Mouse (Mus musculus): Measurements from ENCODE around the gene Lrrc30. TPM values are rescaled to one million over a fixed set of nuclear protein-coding genes. Genes with fewer than 3 reads are reported as not detected.

The Lrrc30 gene
- polyA plus RNA-seq, 1 experiment from 2014 or later, result 0.11 TPM

DNA sequence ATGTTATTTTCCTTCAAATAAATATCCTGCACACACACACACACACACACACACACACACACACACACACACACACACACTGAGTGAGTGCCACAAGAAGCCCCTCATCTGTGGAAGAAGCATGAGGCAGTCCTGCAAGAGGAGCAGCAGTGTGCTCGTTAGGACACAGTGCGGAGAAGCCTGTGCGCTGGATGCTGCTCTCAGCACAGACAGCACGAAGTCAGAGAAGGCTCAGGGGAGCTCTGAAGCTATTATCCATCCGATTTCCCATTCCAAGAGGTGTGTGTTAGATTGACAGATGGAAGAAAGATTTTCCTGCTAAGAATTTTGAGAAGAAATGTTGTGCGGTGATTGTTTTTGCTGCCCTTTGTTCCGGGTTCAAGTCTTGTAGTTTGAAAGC is 13.5 kb downstream of the Lrrc30 start:
- no peak overlapping the region for H3K4me2 ChIP-seq (ENCODE audit: low read length)
- 67% methylated on average over 7 of the region's 7 CpGs for WGBS
- no peaks in the 10 kb centered on the region for H3K27me3 ChIP-seq (ENCODE audit: control insufficient read depth, insufficient read depth, low read length)
- no peak for ATAC-seq (ENCODE audit: insufficient number of reproducible peaks, insufficient read depth, low FRiP score, low read depth)
- H3K4me3 ChIP-seq (ENCODE audit: control insufficient read depth in 1 of 2, insufficient read depth in 1 of 2, low read depth in 1 of 2, low read length in 2 of 2), result no peak overlapping the region
- H3K9ac ChIP-seq (ENCODE audit: low read length), result no peak overlapping the region
- no peaks in the 10 kb centered on the region for H3K36me3 ChIP-seq (ENCODE audit: control insufficient read depth, insufficient read depth, low read length)
- H3K9me3 ChIP-seq (ENCODE audit: control insufficient read depth, low read length), result no peaks in the 10 kb centered on the region
- H3K27ac ChIP-seq (replicated peaks in 1 of 2; ENCODE audit: control insufficient read depth in 1 of 2, insufficient read depth in 1 of 2, low read depth in 2 of 2, low read length in 2 of 2), result no peak overlapping the region
- peaks cover 0 to 4% of the 10 kb centered on the region in 2 experiments; a peak in 2 of 4 replicates for H3K4me1 ChIP-seq (ENCODE audit: control insufficient read depth in 2 of 2, insufficient read depth in 2 of 2, low read length in 2 of 2)

DNA sequence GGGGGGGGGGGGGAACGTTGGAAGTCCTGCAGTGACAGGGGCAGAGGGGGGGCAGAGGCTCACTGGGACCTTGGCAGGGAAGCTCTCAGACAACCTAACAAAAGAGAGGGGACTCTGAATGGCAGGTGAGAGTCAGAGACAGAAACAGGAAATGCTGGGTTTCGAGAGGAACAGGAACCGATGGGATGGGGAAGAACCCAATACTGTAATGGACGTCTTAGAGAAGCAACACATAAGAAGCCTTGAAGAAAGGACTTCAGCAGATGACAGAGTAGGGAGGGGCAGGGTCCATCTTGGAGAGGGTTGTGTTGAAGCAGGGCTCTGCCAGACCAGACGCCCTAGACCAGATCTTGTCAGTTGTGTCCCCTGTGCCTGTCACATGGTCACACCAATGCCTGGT is 18.1 kb downstream of the Lrrc30 start:
- no peaks in the 10 kb centered on the region for H3K4me1 ChIP-seq (ENCODE audit: control insufficient read depth in 2 of 2, insufficient read depth in 2 of 2, low read length in 2 of 2)
- H3K27me3 ChIP-seq (ENCODE audit: control insufficient read depth, insufficient read depth, low read length), result no peaks in the 10 kb centered on the region
- ATAC-seq (ENCODE audit: insufficient number of reproducible peaks, insufficient read depth, low FRiP score, low read depth), result no peak
- H3K36me3 ChIP-seq (ENCODE audit: control insufficient read depth, insufficient read depth, low read length), result no peaks in the 10 kb centered on the region
- H3K27ac ChIP-seq (replicated peaks in 1 of 2; ENCODE audit: control insufficient read depth in 1 of 2, insufficient read depth in 1 of 2, low read depth in 2 of 2, low read length in 2 of 2), result no peak overlapping the region
- no peak overlapping the region for H3K4me2 ChIP-seq (ENCODE audit: low read length)
- H3K4me3 ChIP-seq (ENCODE audit: control insufficient read depth in 1 of 2, insufficient read depth in 1 of 2, low read depth in 1 of 2, low read length in 2 of 2), result no peak overlapping the region
- WGBS, result 69% methylated on average over 4 of the region's 5 CpGs
- no peak overlapping the region for H3K9ac ChIP-seq (ENCODE audit: low read length)
- no peaks in the 10 kb centered on the region for H3K9me3 ChIP-seq (ENCODE audit: control insufficient read depth, low read length)

DNA sequence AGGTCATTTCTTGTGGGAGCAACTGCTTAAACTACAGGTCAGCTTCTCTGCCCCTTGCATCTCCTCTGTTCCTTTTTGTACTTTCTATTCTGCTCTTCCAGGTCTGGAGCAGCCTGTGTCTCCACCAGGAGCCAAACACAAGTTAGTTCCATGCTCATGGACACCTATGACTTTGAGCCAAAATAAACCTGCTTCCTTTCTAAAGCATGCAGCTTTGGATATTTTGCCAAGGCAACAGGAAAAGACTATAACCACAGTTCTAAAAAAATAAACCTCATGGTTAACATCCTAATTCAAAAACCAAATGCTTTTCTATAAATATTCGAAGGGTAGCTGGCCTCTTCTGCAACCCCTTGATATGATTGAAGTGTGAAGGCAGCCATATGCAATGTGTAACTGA is 19.9 kb downstream of the Lrrc30 start:
- Histone ChIP-seq H3K9me3 (ENCODE audit: control insufficient read depth, low read length) (no peaks in the 10 kb centered on the region), H3K4me1 (ENCODE audit: control insufficient read depth in 2 of 2, insufficient read depth in 2 of 2, low read length in 2 of 2) (no peaks in the 10 kb centered on the region), H3K4me2 (ENCODE audit: low read length) (no peak overlapping the region), H3K4me3 (ENCODE audit: control insufficient read depth in 1 of 2, insufficient read depth in 1 of 2, low read depth in 1 of 2, low read length in 2 of 2) (no peak overlapping the region), H3K27ac (replicated peaks in 1 of 2; ENCODE audit: control insufficient read depth in 1 of 2, insufficient read depth in 1 of 2, low read depth in 2 of 2, low read length in 2 of 2) (no peak overlapping the region), H3K27me3 (ENCODE audit: control insufficient read depth, insufficient read depth, low read length) (no peaks in the 10 kb centered on the region), H3K9ac (ENCODE audit: low read length) (no peak overlapping the region), H3K36me3 (ENCODE audit: control insufficient read depth, insufficient read depth, low read length) (no peaks in the 10 kb centered on the region)
- WGBS, result 72% methylated on average over 1 of the region's 1 CpGs
- ATAC-seq (ENCODE audit: insufficient number of reproducible peaks, insufficient read depth, low FRiP score, low read depth), result no peak

DNA sequence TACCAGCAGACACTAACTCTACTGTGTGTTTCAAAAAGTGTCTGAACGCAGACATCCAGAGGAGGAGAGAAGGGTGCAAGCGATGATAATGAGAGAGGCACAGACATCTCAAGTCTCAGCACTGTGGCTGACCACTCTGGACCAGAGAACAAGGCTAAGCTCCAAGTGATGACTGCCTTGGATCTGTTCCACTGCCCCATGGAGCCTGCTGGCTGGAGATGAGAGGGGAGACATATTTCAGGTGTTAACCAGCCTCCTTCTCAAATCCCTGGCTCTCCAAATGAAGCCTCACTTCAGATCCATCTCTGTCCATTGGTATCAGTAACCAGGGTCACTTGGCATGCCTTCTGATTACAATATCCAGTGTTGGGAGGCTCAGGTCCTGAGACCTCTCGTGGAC is 20.4 kb downstream of the Lrrc30 start:
- WGBS, result 67% methylated on average over 3 of the region's 3 CpGs
- Histone ChIP-seq H3K4me3 (ENCODE audit: control insufficient read depth in 1 of 2, insufficient read depth in 1 of 2, low read depth in 1 of 2, low read length in 2 of 2) (no peak overlapping the region), H3K27me3 (ENCODE audit: control insufficient read depth, insufficient read depth, low read length) (no peaks in the 10 kb centered on the region), H3K36me3 (ENCODE audit: control insufficient read depth, insufficient read depth, low read length) (no peaks in the 10 kb centered on the region), H3K9me3 (ENCODE audit: control insufficient read depth, low read length) (no peaks in the 10 kb centered on the region), H3K4me2 (ENCODE audit: low read length) (no peak overlapping the region), H3K9ac (ENCODE audit: low read length) (no peak overlapping the region), H3K27ac (replicated peaks in 1 of 2; ENCODE audit: control insufficient read depth in 1 of 2, insufficient read depth in 1 of 2, low read depth in 2 of 2, low read length in 2 of 2) (no peak overlapping the region), H3K4me1 (ENCODE audit: control insufficient read depth in 2 of 2, insufficient read depth in 2 of 2, low read length in 2 of 2) (no peaks in the 10 kb centered on the region)
- ATAC-seq (ENCODE audit: insufficient number of reproducible peaks, insufficient read depth, low FRiP score, low read depth), result no peak

DNA sequence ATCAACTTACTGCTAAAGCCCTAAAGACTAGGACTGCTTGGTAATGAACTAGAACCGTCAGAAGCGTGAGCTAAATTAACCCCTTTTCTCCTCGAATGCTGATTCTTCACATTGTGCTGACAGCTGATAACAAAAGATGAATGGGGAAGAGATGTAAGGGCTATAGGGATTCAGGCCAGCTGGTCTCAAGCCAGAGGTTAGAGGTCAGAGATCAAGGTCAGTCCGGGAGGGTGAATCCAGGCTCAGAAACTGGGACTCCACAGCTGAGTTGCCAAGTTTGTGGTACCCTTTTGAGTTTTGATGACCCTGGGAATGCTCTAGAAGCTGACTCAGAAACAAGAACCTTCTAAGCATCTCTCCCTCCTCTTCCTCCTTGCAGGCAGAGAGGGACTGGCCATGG is 28.1 kb downstream of the Lrrc30 start:
- 38% methylated on average over 4 of the region's 4 CpGs for WGBS
- H3K4me3 ChIP-seq (ENCODE audit: control insufficient read depth in 1 of 2, insufficient read depth in 1 of 2, low read depth in 1 of 2, low read length in 2 of 2), result no peak overlapping the region
- H3K27me3 ChIP-seq (ENCODE audit: control insufficient read depth, insufficient read depth, low read length), result no peaks in the 10 kb centered on the region
- no peak for ATAC-seq (ENCODE audit: insufficient number of reproducible peaks, insufficient read depth, low FRiP score, low read depth)
- no peak overlapping the region for H3K27ac ChIP-seq (replicated peaks in 1 of 2; ENCODE audit: control insufficient read depth in 1 of 2, insufficient read depth in 1 of 2, low read depth in 2 of 2, low read length in 2 of 2)
- no peak overlapping the region for H3K9ac ChIP-seq (ENCODE audit: low read length)
- H3K4me1 ChIP-seq (ENCODE audit: control insufficient read depth in 2 of 2, insufficient read depth in 2 of 2, low read length in 2 of 2), result peaks cover 0 to 3% of the 10 kb centered on the region in 2 experiments; a peak in 1 of 4 replicates
- no peaks in the 10 kb centered on the region for H3K36me3 ChIP-seq (ENCODE audit: control insufficient read depth, insufficient read depth, low read length)
- H3K4me2 ChIP-seq (ENCODE audit: low read length), result no peak overlapping the region
- no peaks in the 10 kb centered on the region for H3K9me3 ChIP-seq (ENCODE audit: control insufficient read depth, low read length)

DNA sequence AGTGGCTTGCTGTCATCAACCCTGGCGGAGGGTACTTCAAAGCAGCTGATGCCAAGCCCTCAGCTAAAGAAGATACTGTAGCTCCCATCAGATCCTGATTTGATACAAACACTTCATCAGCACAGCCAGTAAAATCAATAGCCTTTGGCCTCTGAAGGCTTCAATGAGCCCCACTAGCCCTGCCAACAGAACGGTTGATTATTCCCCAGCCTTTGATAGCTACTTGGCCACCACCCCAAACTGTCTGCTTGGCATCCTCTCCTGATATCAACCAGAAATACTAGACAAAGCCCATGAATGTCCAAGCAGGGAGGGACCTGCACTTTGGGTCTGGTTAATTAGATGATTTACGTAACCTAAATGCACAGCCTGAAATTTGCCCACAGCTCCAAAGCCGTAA is 30.0 kb downstream of the Lrrc30 start:
- peaks cover 0 to 3% of the 10 kb centered on the region in 2 experiments; a peak in 1 of 4 replicates for H3K4me1 ChIP-seq (ENCODE audit: control insufficient read depth in 2 of 2, insufficient read depth in 2 of 2, low read length in 2 of 2)
- no peak overlapping the region for H3K4me3 ChIP-seq (ENCODE audit: control insufficient read depth in 1 of 2, insufficient read depth in 1 of 2, low read depth in 1 of 2, low read length in 2 of 2)
- no peak overlapping the region for H3K27ac ChIP-seq (replicated peaks in 1 of 2; ENCODE audit: control insufficient read depth in 1 of 2, insufficient read depth in 1 of 2, low read depth in 2 of 2, low read length in 2 of 2)
- no peaks in the 10 kb centered on the region for H3K36me3 ChIP-seq (ENCODE audit: control insufficient read depth, insufficient read depth, low read length)
- WGBS, result 71% methylated on average over 4 of the region's 4 CpGs
- no peak overlapping the region for H3K4me2 ChIP-seq (ENCODE audit: low read length)
- H3K27me3 ChIP-seq (ENCODE audit: control insufficient read depth, insufficient read depth, low read length), result no peaks in the 10 kb centered on the region
- ATAC-seq (ENCODE audit: insufficient number of reproducible peaks, insufficient read depth, low FRiP score, low read depth), result no peak
- no peak overlapping the region for H3K9ac ChIP-seq (ENCODE audit: low read length)
- H3K9me3 ChIP-seq (ENCODE audit: control insufficient read depth, low read length), result no peaks in the 10 kb centered on the region

DNA sequence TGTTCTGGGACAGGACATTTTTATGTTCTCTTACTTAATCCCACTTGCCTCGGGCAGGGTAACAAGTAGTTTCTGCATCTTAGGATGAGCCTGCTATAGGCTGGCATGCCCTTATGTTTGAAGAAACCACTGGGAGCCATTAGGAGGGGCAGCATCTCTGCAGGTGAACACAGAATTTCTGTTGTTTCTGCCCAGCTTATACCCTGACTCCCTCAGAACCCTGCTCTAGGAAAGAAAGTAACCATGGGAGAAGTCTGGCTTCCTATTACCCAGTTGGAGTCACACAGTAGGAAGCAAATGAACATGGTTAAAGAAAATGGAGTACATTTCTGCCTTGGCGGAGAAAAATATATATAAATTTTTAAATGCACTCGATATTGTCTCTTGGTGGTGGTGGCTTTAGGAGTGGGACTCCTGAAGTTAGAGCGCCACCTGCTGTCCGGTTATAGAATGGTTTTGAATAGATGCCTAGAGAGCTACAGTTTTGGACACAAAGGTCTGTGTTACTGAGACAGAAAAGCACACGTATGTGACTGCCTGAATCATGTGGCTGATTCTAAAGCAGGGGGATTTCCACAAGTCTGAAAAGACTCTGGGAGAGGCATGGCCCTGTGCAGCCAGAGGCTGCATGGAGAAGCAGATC is 47.5 kb downstream of the Lrrc30 start:
- H3K4me2 ChIP-seq (ENCODE audit: low read length), result no peak overlapping the region
- H3K4me1 ChIP-seq (ENCODE audit: control insufficient read depth in 2 of 2, insufficient read depth in 2 of 2, low read length in 2 of 2), result no peaks in the 10 kb centered on the region
- no peak overlapping the region for H3K27ac ChIP-seq (replicated peaks in 1 of 2; ENCODE audit: control insufficient read depth in 1 of 2, insufficient read depth in 1 of 2, low read depth in 2 of 2, low read length in 2 of 2)
- no peaks in the 10 kb centered on the region for H3K36me3 ChIP-seq (ENCODE audit: control insufficient read depth, insufficient read depth, low read length)
- H3K4me3 ChIP-seq (ENCODE audit: control insufficient read depth in 1 of 2, insufficient read depth in 1 of 2, low read depth in 1 of 2, low read length in 2 of 2), result no peak overlapping the region
- H3K9ac ChIP-seq (ENCODE audit: low read length), result no peak overlapping the region
- no peak for ATAC-seq (ENCODE audit: insufficient number of reproducible peaks, insufficient read depth, low FRiP score, low read depth)
- H3K27me3 ChIP-seq (ENCODE audit: control insufficient read depth, insufficient read depth, low read length), result no peaks in the 10 kb centered on the region
- H3K9me3 ChIP-seq (ENCODE audit: control insufficient read depth, low read length), result no peaks in the 10 kb centered on the region
- WGBS, result 24% methylated on average over 6 of the region's 6 CpGs

DNA sequence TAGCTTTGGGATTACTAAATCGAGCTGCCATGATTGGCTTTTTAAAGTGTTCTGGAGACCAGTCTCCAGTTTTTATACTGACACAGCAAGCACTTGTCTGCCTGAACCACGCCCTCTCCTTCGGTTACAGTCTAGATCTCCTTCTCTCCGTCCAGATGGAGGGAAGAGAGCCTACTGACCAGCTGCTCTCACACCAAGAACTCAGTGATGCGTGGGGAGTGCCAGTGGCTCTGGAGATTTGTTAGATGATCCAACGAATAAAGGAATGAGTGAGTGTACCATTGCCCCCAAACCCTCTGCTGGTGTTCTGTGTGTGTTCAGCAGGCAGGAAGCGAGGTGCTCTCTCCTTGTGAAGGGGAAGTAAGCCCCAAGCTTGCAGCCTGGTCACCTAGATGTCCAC is 48.0 kb downstream of the Lrrc30 start:
- Histone ChIP-seq H3K9me3 (ENCODE audit: control insufficient read depth, low read length) (no peaks in the 10 kb centered on the region), H3K27me3 (ENCODE audit: control insufficient read depth, insufficient read depth, low read length) (no peaks in the 10 kb centered on the region), H3K27ac (replicated peaks in 1 of 2; ENCODE audit: control insufficient read depth in 1 of 2, insufficient read depth in 1 of 2, low read depth in 2 of 2, low read length in 2 of 2) (no peak overlapping the region), H3K9ac (ENCODE audit: low read length) (no peak overlapping the region), H3K4me1 (ENCODE audit: control insufficient read depth in 2 of 2, insufficient read depth in 2 of 2, low read length in 2 of 2) (no peaks in the 10 kb centered on the region), H3K36me3 (ENCODE audit: control insufficient read depth, insufficient read depth, low read length) (no peaks in the 10 kb centered on the region), H3K4me2 (ENCODE audit: low read length) (no peak overlapping the region), H3K4me3 (ENCODE audit: control insufficient read depth in 1 of 2, insufficient read depth in 1 of 2, low read depth in 1 of 2, low read length in 2 of 2) (no peak overlapping the region)
- 63% methylated on average over 7 of the region's 7 CpGs for WGBS
- no peak for ATAC-seq (ENCODE audit: insufficient number of reproducible peaks, insufficient read depth, low FRiP score, low read depth)
